Mouse (Mus musculus): ENCODE measurements at regions not wholly inside any gene's neighbourhood (a gene's known extent, or its start where the extent isn't known, plus 50 kb on each side); places are given as distances from the start of the nearest gene placed in this dataset.

DNA sequence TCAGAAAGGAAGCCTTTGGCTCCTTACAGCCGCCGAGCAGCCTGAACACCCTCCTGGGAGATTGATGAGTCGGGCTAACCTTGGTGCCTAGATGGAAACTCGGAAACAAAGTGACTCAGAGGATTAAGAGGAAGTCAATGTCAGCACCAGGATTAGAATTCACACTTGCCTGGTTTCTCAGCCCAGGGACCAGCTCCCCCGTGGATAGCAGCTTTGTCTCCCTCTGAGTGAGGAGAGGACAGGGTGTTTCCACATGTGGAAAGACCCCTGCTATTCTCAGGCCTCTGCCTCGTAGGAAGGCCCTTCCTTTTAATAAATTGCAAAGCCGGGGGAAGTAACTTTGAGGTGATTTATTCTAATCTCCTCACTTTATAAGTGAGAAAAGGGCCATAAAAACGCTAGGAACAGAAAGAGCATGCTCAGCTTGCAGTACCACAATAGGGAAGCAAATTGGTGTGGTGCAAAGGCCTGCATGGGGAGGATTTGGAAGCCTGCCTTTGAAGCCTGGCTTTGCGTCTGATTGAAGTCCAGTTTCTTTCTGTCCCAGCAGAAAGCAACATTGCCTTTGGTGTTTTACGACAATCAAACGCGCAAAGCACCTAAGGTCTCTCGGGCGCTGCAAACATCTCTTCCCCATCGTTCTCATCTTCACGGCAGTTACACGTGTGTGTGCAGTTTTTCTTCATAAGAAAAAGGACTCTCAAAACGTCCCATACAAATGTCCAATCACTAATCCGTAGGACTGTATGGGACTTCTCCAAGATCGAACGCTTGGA, 242.8 kb downstream of the Ndfip2 start:
- no peak for DNase-seq (ENCODE audit: low spot score)

DNA sequence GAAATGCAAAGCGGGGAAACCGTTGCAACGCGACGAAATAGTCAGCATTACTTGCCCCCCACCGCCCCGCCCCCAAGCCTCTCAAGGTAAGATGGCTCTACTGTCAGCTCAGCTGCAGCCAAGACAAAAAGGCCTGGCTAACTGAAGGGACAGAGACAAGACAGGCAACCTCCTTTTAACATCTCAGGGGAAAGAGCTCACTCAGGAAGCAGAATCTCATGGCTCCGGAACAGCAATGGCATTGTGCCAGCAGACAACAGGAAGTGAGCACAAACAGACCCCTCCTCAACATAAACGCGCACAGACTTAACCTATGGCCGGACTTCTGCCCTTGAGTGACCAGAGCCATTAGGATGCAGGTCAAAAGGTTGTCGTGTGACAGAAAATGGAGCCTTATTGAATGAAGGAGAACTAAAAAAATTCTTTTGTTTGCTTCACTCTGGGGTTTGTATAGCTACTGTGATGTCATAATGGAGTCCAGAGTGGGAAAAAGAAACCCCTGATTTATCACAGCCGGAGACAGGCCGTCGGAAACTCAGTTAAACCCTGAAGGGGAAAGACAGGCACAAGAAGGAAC, 241.0 kb downstream of the Ndfip2 start:
- DNase-seq (ENCODE audit: low spot score): no peak

DNA sequence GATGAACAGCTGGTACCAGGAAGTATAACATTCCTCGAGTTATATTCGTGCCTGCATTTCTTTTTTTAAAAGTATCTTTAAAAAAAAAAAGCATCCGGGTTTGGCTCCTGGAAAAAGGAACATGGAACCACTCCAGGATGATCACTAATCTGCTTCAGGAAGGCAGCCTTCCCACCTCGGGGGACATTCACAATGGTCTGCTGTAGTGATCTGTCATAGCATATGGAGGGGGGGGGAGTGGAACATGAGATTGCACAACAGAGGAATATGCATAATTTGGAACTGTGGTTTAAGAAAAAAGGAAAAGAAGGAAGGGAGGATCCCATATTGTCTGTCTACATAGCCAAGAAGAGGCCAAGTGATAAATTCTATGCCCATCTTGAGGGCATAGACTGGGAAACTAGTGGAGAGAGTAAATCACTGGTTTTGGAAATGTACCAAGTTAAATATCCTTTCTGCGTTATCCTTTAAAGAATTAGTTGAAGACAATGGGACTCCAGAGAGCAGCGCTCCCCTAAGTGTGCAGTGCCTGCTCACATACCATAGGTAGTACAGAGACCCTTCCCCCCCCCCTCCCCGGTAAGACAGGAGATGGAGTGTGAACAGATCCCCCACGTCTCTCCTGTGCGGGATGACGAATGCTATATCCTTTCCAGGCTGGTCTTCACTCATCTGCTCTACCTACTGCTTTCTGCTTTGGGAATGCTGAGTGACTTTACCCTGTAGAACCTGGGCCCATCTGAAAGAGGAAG, 240.0 kb downstream of the Ndfip2 start:
- DNase-seq (ENCODE audit: low spot score): no peak

DNA sequence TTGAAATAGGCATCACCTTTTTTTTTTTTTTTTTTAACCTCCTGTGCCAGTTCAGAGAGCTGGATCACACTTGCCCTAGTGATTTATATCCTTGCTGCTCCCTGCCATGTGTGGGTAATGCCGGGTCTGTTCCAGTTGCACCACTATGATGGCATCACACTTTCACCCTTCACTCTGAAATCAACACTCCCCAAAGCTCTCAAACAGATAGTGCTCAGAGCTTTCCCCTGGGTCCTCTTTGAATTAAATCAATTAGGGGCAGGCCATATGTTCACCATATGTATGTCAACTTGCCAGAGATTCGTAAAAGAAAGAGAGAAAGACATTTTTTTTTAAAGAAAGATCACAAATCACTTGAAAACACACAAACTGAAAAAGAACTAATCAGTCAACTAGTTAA, 236.8 kb downstream of the Ndfip2 start:
- DNase-seq (ENCODE audit: low spot score): no peak

DNA sequence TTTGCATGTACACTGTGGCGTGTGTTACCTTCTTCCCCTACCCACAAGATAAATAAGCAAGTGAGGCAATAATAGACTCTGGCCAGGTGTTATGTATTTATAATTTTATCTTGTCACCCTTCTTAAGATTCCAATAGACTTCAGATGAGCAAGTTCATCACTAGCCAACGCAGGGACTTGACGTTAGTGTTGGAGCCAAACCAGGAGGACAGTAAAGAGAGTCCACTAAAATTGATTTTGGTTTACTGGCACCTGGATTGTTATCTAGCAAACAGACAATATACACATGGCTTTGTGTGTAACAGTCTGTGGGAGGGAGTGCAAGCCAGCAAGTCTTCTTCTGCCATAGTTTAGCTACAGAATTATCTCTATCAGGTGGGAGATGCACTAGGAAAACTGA, 236.0 kb downstream of the Ndfip2 start:
- DNase-seq (ENCODE audit: low spot score): no peak

DNA sequence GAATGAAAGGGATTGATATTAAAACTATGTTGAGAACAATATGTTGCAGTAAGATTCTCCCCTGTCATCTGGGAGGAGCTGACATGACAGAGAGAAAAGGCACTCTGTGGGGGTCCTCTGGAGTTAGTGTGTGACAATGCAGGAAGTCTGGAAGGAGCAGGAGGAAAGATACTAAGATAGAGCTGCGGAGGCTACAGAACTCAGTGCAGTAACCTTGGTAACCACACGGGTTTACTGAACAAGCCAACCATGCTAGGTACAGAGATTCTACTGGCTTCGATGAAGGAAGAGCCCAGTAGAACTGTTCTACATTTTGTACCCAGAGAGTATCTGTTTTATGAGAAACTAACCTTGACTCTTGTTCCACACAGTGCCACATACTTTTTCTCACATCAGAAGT, 231.8 kb downstream of the Ndfip2 start:
- no peak for DNase-seq (ENCODE audit: low spot score)

DNA sequence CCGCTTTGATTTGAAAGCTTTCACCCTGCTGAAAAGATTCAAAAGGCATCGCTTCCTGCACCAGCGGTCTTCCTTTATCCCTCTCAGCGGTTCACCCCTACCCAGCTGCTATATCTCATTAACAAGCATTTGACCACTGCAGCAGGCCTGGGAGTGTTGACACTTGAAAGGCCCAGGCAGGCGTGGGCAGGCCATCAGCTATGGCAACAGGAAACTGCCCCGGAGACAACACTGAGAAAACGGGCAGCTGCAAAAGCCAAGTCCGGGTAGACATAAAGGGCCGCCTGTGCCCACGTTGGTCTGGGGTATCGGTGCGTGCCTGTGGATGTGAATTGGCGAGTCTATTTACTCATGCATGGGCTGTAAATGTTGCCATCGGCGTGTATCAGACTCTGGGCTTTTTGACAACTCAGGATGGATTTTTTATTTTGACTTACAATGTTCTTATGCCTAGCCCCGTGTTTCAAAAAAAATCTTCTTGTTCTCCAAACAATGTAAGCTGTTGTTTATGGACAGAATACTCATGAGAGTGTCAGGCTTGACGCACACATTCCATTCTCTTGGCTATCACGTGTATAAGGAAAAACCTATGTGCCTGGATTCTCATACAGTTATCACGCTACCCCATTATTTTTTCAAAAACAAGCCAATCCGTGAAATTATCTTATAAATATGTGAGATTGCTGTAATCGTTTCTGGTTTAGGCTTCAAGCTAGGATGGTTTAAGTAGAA, 225.1 kb downstream of the Ndfip2 start:
- peak; percentile 62 for DNase-seq (ENCODE audit: low spot score)

DNA sequence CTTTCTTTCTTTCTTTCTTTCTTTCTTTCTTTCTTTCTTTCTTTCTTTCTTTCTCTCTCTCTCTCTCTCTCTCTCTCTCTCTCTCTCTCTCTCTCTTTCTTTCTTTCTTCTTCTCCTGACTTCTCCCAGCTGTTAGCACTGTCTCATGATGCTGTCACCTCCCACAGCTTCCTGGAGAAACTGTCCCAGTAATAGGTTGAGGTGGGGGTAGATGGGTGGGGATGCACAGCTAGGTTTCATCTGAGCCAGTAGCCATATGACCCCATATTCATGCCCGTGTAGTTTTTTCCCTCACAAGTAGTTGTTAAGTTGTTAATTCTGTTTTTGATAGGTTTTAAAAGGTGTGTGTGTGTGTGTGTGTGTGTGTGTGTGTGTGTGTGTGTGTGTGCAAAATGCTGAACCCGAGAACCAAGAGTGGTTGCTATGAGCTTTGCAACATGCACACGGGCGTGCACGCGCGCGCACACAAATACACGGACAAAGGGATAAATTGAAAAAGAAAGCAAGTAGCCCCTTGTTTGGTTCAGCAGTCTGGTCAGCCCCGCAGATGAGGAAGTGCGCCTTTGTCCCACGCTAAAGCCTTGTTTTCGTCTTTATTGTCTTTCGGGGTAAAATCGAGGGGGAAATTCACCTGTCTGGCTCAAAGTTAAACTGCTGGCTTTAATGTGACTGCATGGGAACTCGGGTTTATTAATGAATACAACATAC, 224.4 kb downstream of the Ndfip2 start:
- peak; percentile 18 for DNase-seq (ENCODE audit: low spot score)

DNA sequence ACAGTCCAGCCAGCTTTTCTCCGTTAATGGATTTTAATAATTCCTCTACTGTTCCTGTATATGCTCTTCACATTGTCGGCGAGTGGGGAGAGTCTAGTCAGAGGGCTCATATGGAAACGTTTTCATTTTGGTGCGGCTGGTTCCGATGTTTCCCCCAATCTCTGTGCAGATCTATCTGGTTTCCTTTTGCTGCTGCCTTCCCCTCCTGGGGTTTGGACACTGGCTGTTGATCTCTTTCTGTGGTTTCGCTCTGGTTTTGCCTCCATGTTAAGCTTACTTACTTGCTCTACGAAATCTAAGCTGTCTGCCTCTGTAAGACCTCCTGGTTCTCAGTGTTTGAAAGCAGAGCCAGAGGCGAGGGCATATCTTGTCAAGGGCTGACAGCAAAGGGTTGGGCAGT, 221.7 kb downstream of the Ndfip2 start:
- DNase-seq (ENCODE audit: low spot score): no peak

DNA sequence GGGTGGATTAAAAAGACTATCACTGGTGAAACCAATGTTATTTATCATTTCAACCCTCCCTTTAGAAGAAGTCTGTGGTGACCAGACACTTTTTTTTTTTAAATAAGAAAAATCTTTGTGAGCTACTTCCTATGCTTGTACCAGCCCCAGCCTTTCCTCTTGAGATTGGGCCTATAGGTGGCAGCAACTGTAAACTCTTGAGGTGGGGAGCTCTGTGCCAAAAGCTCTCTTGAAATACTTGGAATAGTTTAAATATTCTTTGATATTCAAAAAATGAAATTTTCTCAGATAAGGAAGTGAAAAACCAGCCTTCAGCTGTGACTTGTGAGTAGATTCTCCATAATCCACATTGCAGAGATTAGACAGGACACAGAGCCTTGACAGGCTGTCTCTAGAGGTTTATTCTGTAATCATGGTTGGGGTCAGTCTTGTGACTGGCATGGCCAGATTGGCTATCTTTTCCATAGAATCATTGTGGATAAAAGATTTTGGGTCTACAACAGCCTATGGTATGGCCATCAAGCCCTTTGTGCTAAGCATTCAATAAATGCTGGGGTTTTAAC, 216.7 kb downstream of the Ndfip2 start:
- DNase-seq (ENCODE audit: low spot score): no peak

DNA sequence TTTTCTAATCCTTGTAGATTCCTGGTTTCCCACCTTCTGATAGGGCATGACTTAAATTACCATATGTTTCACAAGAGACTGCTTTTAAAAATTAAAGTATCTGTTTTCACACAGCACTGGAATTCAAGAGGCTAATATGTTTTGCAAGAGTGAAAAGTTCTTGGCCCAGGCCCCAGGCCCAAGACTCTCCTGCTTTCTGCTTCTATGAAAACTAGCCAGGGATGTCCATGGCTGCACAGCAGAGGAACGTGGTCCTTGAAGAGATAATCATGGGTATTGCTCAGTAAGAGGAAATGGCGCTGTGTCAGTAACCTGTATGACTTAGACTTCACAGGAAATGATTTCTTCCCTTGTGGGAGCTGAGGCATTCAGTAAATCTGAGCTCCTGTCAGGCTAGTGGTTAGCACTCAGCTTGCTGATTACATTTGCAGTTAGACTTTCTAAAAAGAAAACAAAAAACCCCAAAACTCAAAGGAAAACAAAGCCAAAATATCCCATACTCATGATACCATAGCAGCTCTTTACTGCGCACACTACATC, 190.6 kb downstream of the Ndfip2 start:
- no peak for DNase-seq (ENCODE audit: low spot score)

DNA sequence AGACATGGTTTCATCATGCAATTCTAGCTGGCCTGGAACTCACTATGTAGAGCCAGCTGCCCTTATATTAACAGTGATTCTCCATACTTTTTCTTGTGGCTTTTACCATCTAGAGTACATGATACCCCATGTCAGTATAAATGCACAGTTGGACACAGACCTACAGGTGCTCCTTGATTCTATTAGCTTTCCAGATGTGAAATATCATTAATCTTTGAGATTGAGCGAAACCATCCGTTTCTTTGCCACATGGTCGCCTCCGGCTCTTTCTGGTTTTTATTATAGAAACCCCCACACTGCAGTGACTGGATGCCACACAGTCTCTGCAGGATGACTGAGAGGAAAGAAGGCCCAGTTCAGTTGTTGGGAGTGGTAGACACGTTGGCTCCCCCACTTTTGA, 188.7 kb downstream of the Ndfip2 start:
- DNase-seq (ENCODE audit: low spot score): no peak

DNA sequence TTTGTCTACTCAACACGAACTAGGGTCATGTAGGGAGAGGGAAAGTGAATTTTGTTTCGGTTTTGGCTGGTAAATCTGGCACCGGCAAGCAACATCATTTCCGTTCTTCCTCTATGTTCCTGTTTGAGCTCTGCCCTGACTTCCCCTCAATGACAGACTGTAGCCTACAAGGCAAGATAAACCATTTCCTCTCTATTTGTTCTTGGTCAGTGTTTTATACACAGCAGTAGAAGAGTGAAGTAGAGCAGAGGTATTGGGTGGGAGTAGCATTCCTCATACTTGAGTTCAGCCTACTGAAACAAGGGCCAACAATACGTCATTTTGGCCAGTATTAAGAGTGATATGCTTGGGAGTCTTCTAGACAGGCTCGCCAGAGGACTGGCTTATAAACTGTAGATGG, 177.0 kb downstream of the Ndfip2 start:
- no peak for DNase-seq (ENCODE audit: low spot score)

DNA sequence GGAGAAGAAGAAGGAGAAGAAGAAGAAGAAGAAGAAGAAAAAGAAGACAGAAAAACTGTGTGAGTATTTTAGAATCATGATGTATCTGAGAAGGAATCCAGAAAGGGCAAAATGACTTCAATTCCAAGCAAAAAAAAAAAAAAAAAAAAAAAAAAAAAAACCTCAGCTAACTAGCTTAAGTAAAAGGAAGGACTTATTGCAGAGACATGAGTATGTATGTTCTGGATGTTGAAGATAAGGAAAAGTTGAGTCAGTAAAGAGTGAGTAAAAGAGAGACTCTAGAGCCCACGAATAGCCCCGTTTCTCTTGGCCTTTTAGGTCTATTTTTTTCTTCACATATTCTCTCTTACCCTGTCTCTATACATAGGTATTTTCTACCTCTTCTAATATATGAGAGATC, 175.1 kb downstream of the Ndfip2 start:
- DNase-seq (ENCODE audit: low spot score): no peak

DNA sequence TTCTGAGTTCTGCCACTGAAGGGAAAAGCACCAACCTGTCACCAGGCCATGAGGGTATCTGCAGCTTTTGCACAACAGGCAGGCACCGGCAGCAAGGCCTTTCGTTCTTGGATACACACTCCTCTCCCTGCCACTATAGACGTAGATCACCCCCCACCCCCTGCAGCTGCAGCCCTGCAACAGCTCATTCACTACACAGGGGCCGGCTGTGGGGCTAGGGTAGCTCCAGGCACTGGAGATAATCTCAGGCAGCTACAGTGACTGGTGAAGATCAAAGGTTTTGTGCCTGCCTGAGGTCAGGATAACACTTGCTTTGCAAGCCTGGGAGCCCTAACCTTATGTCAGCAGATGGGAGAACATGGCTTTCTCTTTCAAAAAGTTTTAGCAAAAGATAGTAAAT, 174.3 kb downstream of the Ndfip2 start:
- DNase-seq (ENCODE audit: low spot score): no peak

DNA sequence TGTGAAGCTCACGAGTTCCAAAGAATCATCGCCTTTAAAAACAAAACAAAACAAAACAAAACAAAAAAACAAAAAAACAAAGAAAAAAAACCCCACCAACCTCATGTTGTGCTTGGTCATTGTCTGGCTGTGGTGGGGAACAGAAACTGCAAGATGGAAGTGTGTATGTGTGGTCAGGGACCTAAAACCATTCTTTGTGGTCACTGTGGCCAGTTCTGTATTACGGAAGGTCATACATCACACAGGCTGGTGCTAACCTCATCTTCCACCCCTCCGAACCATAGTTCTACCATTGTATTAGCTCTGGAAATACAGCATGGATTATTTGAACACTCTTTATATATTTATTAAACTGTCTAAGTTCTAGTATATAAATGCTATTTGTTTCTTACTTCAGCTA, 173.2 kb downstream of the Ndfip2 start:
- DNase-seq (ENCODE audit: low spot score): no peak

DNA sequence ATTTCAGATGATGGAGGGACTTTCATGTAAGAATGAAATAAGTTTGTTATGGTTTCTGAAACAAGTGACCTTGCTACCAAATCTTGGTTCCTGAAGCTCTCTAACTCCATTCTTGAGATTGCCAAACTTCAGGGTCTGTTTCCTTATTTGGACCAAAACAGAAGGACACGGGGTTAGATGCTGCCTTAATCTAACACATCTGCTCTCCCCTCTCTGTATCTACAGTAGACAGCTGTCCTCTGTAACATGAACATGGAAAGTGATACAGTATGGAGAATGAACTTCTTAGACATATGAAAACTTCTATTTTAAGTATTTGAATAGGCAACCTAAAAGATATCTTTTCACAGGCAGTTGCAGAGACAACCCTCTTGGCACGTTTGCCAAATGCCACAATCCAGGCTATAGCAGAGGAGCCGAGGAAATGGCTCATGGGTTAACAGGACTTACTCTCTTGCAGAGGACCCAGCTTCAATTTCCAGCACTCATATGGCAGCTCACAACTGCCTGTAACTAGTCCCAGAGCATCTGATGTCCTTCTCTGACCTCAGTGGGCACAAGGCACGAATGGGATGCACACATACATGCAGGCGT, 171.4 kb downstream of the Ndfip2 start:
- no peak for DNase-seq (ENCODE audit: low spot score)

DNA sequence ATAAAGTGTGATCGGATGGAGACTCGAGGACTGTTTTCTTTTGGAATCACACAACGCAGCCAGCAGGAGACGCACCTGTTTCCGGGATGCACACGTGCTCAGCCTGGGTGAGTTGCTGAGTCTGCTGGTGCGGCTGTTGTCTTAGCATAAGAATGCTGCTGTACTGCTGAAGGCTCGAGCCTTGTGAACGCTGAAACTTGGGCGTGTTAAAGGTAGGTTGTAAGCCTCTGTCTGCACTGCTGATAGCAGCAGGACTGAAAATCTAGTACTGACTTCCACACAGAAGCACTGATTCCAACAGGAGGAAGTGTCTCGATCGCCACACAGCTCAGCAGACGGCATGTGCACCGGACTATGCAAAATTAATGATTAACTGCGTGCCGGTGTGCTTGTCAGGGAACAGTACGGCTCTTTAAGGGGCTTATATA, 169.1 kb downstream of the Ndfip2 start:
- no peak for DNase-seq (ENCODE audit: low spot score)

DNA sequence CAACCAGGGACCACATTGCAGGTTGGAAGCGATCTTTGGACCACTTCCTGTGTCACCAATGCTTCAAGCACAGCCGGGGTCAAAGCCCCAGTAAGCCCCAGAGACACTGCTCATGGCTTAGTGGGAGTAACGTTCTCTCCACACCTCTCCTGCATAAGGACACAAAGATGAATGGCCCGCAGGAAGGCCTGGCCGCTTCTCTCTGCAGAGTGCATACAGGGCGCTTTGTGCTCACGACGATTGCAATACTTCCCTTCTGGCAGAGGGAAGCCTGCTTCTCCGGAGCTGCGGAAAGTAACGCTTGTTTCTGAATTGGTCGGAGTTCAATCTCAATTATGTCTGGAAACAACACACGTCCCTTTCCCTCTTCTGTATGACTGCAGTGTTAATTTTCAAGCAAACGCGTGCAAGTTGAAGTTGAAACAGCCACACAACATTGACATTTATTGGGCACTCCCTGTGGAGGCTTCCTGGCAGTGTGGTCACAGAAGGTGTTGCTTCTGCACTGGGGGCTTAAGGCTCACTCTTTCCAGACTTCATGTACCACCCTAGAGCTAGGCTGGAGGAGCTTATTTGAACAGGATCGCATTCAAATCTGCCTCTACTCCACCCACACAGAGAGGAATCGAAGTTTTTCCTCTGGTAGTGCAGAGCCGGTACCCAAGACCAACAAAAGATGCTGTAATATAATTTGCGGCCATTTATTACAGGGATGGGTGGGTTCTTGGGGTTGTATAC, 168.4 kb downstream of the Ndfip2 start:
- no peak for DNase-seq (ENCODE audit: low spot score)

DNA sequence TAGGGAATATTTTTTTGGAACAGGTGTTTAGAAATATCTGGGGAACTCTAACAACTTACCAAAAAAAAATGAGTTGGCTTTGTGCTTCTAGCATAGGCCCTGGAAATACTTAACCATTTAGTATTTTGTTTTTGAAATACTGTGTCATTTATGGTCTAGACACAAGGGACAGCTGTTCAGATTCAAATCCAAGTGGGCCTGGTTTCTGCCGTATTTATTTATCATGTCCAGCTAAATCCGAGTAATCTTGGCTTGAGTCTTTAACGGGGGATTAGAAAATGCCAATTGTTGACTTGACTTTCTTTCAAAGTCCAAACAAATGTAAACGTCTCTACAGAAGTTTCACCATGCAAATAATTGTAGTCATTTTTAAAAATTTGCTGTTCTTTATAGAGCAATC, 159.6 kb downstream of the Ndfip2 start:
- no peak for DNase-seq (ENCODE audit: low spot score)

Measured in ovary, postnatal 36 days (tissue).